Mouse (Mus musculus) intestine, embryonic 14.5 days (tissue): ENCODE results near the gene Vav1. TPM values are rescaled to one million over a fixed set of nuclear protein-coding genes. Genes with fewer than 3 reads are reported as not detected.
"Not testable (repeated sequence)": the region's sequence is repeated elsewhere in the genome, so short reads cannot be mapped to it uniquely, and the experiment has no call there.

ENCODE experiments used
- ATAC-seq: fragments of 200-750 bp; cut with Nextera tagmentation; replicated peaks from 2 replicates; pipeline ENCODE4 v1.8.0; 2017; ENCODE audit warnings: low read depth, moderate number of reproducible peaks, moderate TSS enrichment, moderate library complexity; ENCODE audit not compliant: low FRiP score, low TSS enrichment
- DNase-seq: peaks from one replicate; pipeline ENCODE4 v3.0.0-alpha.2; 2018; ENCODE audit warnings: low spot score
- H3K27ac ChIP-seq: fragments of 300-500 bp; sonication (generic); 2 replicates; pipeline ENCODE4 v1.5.1; 2014; ENCODE audit warnings: low read depth, mild to moderate bottlenecking, control low read depth
- H3K27me3 ChIP-seq: fragments of 300-500 bp; sonication (generic); replicated peaks from 2 replicates; pipeline ENCODE4 v1.6.1; 2014; ENCODE audit warnings: low read length, control low read depth; ENCODE audit not compliant: control insufficient read depth, insufficient read depth
- H3K36me3 ChIP-seq: fragments of 300-500 bp; sonication (generic); 2 replicates; pipeline ENCODE4 v1.6.1; 2014; ENCODE audit warnings: low read length, control low read depth; ENCODE audit not compliant: control insufficient read depth, insufficient read depth
- H3K4me1 ChIP-seq: fragments of 300-500 bp; sonication (generic); replicated peaks from 2 replicates; pipeline ENCODE4 v1.6.1; 2014; ENCODE audit warnings: low read length, control low read depth, mixed read lengths; ENCODE audit not compliant: control insufficient read depth, insufficient read depth
- H3K4me2 ChIP-seq: fragments of 300-500 bp; sonication (generic); 2 replicates; pipeline ENCODE4 v1.6.1; 2014; ENCODE audit warnings: low read length
- H3K4me3 ChIP-seq: fragments of 300-500 bp; sonication (generic); 2 replicates; pipeline ENCODE4 v1.5.1; 2014; ENCODE audit warnings: low read depth, low read length, control low read depth, mixed read lengths
- H3K9ac ChIP-seq: fragments of 300-500 bp; sonication (generic); 2 replicates; pipeline ENCODE4 v1.6.1; 2014; ENCODE audit warnings: mild to moderate bottlenecking, low read length
- H3K9me3 ChIP-seq: fragments of 300-500 bp; sonication (generic); 2 replicates; pipeline ENCODE4 v1.6.1; 2016; ENCODE audit warnings: low read length, control low read depth; ENCODE audit not compliant: control insufficient read depth
- WGBS: fragments of 180-500 bp; shearing (Covaris S2); extraction: QIAGEN DNeasy Blood & Tissue Kit; methylation state at CpG from one replicate; pipeline ENCODE4 v1.1.7; 2014; 5-methylcytosine and 5-hydroxymethylcytosine counted together
- polyA plus RNA-seq: library from polyadenylated mRNA; unstranded; fragments of >200 nt; fragmentation: Nextera tagmentation; extraction: Ambion mirVana; gene quantifications from 2 replicates; pipeline ENCODE4 v1.2.1, GENCODE M21; 2014

Gene Vav1
- polyA plus RNA-seq, 1 experiment from 2014 or later, result 2.1 TPM

DNA sequence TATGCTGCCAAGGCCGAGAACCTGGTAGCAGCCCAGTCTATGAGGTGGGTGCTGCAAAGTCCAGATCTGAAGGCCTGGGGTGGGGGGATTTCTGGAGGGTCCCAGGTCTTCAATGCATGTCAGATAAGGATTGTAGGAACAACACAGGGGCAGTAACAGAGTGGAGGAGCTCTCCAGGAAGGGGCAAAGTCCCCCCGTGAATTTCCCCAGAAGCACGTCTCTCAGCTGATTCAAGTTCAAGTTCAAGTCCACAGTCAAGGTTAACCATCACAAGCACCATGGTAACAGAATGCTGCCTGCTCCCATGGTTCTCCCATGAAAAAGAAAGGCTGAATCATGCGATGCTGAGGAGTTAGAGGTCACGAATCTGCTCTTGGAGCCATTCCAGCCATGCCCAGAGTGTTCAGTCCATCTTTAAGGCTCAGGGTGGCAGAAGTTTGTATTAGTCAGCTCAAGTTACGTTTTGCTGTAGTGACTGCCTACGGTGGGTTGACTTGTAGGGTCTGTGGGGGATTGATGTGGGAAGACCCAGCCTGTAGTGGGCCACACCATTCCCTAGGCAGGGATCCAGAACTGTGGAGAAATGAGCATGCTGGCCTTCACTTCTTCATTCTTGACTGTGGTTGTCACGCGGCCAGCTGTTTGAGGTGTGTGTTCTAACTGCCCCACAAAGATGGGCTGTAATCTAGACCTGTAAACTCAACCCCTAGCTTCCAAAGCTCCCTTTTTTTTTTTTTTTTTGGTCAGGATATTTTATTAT lies 55.3 kb downstream of the Vav1 start:
- H3K4me3 ChIP-seq, result no peak overlapping the region
- no peaks in the 10 kb centered on the region for H3K27me3 ChIP-seq
- H3K9ac ChIP-seq, result no peak overlapping the region
- no peak overlapping the region for H3K27ac ChIP-seq
- H3K36me3 ChIP-seq, result no peaks in the 10 kb centered on the region
- no peak overlapping the region for H3K4me2 ChIP-seq
- H3K4me1 ChIP-seq, result no peaks in the 10 kb centered on the region
- WGBS, result 65% methylated on average over 9 of the region's 9 CpGs
- ATAC-seq (no peak), DNase-seq (no peak)
- H3K9me3 ChIP-seq, result no peaks in the 10 kb centered on the region

- Histone ChIP-seq H3K36me3 (no peaks in the 10 kb centered on the region), H3K9ac (no peak overlapping the region), H3K27ac (no peak overlapping the region), H3K9me3 (no peaks in the 10 kb centered on the region), H3K27me3 (no peaks in the 10 kb centered on the region), H3K4me3 (no peak overlapping the region), H3K4me1 (no peaks in the 10 kb centered on the region), H3K4me2 (no peak overlapping the region)
- ATAC-seq (peak; percentile 51), DNase-seq (peak; percentile 97)
- WGBS, result 7% methylated on average over 16 of the region's 16 CpGs
Measured at GRCm38 (mm10) chr17:57334761-57335150, 55.9 kb downstream of the Vav1 start.

GRCm38 (mm10) chr17:57335194-57335593 lies 56.3 kb downstream of the Vav1 start:
- H3K9ac ChIP-seq, H3K4me3 ChIP-seq, H3K27me3 ChIP-seq, H3K9me3 ChIP-seq, H3K36me3 ChIP-seq, H3K27ac ChIP-seq, DNase-seq, H3K4me2 ChIP-seq, H3K4me1 ChIP-seq: not testable (repeated sequence)
- 0 out of 2 replicates have a peak, but pooled peaks have one; percentile 9 for ATAC-seq
- 69% methylated on average over 9 of the region's 9 CpGs for WGBS

DNA sequence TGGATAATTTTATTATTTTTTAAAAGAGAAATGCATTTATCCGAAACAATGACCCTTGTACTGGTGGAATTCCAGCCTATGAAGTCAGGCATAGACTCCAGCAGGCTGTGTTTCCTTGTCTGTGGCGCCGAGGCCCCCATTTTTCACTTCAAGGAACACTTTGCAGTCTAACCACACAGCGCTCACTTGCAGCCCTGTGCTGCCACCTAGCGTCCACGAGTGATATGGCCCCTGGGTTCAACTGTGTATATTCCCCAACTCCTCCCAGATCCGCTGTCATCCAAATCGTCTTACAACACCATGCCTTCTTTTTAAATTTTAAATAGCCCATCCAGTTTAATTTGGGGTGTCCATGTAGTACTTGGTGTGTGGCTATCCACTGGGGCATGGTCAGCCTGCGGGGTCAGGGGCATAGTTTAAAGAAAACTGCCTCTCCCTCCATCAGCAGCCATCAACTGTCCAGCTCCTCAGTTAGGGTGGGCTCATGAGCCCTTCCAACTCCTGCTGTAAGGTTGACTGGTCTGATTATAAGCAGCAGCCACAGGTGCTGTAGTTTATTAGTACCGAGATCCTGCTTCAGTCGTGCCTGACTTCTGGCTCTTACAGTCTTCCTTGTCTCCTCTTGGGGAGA lies 56.9 kb downstream of the Vav1 start:
- 9% methylated on average over 11 of the region's 11 CpGs for WGBS
- no peak overlapping the region for H3K9ac ChIP-seq
- no peak overlapping the region for H3K4me2 ChIP-seq

DNA sequence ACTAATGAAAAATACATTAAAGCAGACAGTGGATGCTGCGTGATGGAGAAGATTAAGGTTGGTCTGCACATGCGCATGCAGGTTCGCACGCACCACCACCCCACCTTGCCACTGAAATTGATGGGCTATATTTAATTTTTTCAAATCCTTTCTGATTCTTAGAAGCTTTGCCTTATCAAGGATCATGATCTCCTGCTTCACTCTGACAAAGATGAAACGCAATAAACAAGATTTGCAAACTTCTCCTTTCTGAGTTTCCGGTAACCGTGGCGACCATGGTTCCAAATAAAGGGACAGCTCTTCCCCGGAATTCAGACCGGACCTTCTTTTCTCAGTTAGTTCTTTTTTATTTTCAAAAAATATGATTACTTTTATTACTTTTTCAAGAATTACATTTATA lies 59.1 kb downstream of the Vav1 start:
- Histone ChIP-seq H3K4me1 (no peaks in the 10 kb centered on the region), H3K4me3 (no peak overlapping the region)
- DNase-seq, result no peak

More for the DNA sequence above, 56.9 kb downstream of the Vav1 start:
- no peaks in the 10 kb centered on the region for H3K36me3 ChIP-seq
- no peak overlapping the region for H3K4me3 ChIP-seq
- no peaks in the 10 kb centered on the region for H3K27me3 ChIP-seq
- H3K27ac ChIP-seq, result no peak overlapping the region
- no peaks in the 10 kb centered on the region for H3K9me3 ChIP-seq
- no peaks in the 10 kb centered on the region for H3K4me1 ChIP-seq
- DNase-seq (peak; percentile 98), ATAC-seq (peak; percentile 85)

GRCm38 (mm10) chr17:57339298-57339697 lies 60.4 kb downstream of the Vav1 start:
- ATAC-seq (no peak), DNase-seq (no peak)
- H3K4me1 ChIP-seq, result no peaks in the 10 kb centered on the region
- no peak overlapping the region for H3K9ac ChIP-seq
- H3K9me3 ChIP-seq, result no peaks in the 10 kb centered on the region
- H3K4me3 ChIP-seq, result no peak overlapping the region
- 76% methylated on average over 9 of the region's 9 CpGs for WGBS
- no peak overlapping the region for H3K4me2 ChIP-seq
- no peaks in the 10 kb centered on the region for H3K27me3 ChIP-seq
- no peaks in the 10 kb centered on the region for H3K36me3 ChIP-seq
- no peak overlapping the region for H3K27ac ChIP-seq

More for the DNA sequence above, 59.1 kb downstream of the Vav1 start:
- Histone ChIP-seq H3K27me3 (no peaks in the 10 kb centered on the region), H3K9ac (no peak overlapping the region), H3K4me2 (no peak overlapping the region), H3K36me3 (no peaks in the 10 kb centered on the region), H3K27ac (no peak overlapping the region), H3K9me3 (no peaks in the 10 kb centered on the region)
- 83% methylated on average over 10 of the region's 10 CpGs for WGBS
- no peak for ATAC-seq

DNA sequence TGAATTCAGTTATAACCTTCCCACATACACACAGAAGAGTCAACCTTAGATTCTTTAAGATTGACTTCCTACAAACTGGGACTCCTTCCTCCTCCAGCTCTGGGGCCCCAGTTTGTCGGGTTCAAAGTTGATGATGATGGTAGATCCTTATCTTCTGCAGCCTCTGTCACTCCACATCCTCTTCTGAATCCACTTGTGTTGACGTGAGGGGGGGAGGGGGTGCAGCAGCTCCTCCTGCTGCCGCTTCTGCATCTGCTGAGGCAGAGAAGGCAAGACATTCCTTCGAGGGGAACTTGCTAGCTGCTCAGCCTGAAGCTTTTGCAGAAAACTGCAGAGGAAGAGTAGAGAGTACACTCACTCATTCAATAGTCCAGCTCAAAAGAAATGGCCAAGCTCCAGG lies 62.7 kb downstream of the Vav1 start:
- H3K9ac ChIP-seq, result no peak overlapping the region
- H3K4me2 ChIP-seq, result no peak overlapping the region
- H3K27me3 ChIP-seq, result no peaks in the 10 kb centered on the region
- 74% methylated on average over 4 of the region's 4 CpGs for WGBS
- H3K36me3 ChIP-seq, result no peaks in the 10 kb centered on the region
- DNase-seq, result no peak
- H3K9me3 ChIP-seq, result no peaks in the 10 kb centered on the region
- H3K27ac ChIP-seq, result no peak overlapping the region
- ATAC-seq, result no peak
- H3K4me1 ChIP-seq, result no peaks in the 10 kb centered on the region
- H3K4me3 ChIP-seq, result no peak overlapping the region

GRCm38 (mm10) chr17:57344029-57344707 lies 65.3 kb downstream of the Vav1 start:
- Histone ChIP-seq H3K4me3 (no peak overlapping the region), H3K4me1 (no peaks in the 10 kb centered on the region), H3K27ac (no peak overlapping the region), H3K27me3 (no peaks in the 10 kb centered on the region), H3K9ac (no peak overlapping the region), H3K9me3 (no peaks in the 10 kb centered on the region), H3K4me2 (no peak overlapping the region), H3K36me3 (no peaks in the 10 kb centered on the region)
- ATAC-seq (no peak), DNase-seq (no peak)
- WGBS, result 64% methylated on average over 2 of the region's 2 CpGs
